Mouse (Mus musculus) heart, adult 2 months (tissue): Measurements from ENCODE around the gene Atp6v1a. TPM values are rescaled to one million over a fixed set of nuclear protein-coding genes. Genes with fewer than 3 reads are reported as not detected.

ENCODE experiments used
- DNase-seq, 2 experiments: peaks; one replicate each; pipeline ENCODE4 v3.0.0; 2021
- H3K27ac ChIP-seq: fragments of 200-600 bp; 2 replicates; pipeline ENCODE4 v1.8.1; 2022
- H3K27me3 ChIP-seq: fragments of 200-500 bp; 2 replicates; pipeline ENCODE4 v1.6.1; 2012; ENCODE audit warnings: mild to moderate bottlenecking, low read length, inconsistent platforms, mixed read lengths; ENCODE audit not compliant: control insufficient read depth, insufficient read depth
- H3K36me3 ChIP-seq: fragments of 200-500 bp; 2 replicates; pipeline ENCODE4 v1.6.1; 2012; ENCODE audit warnings: low read length, inconsistent platforms; ENCODE audit not compliant: control insufficient read depth, insufficient read depth
- H3K4me1 ChIP-seq: fragments of 200-500 bp; 2 replicates; pipeline ENCODE4 v1.6.1; 2011; ENCODE audit warnings: low read length; ENCODE audit not compliant: control insufficient read depth, insufficient read depth
- H3K4me3 ChIP-seq: fragments of 200-600 bp; 2 replicates; pipeline ENCODE4 v1.8.1; 2022
- H3K79me2 ChIP-seq: fragments of 200-500 bp; replicated peaks from 2 replicates; pipeline ENCODE4 v1.6.1; 2012; ENCODE audit warnings: mild to moderate bottlenecking, inconsistent platforms, low read length, moderate library complexity, mixed read lengths; ENCODE audit not compliant: control insufficient read depth, insufficient read depth
- H3K9ac ChIP-seq: fragments of 200-500 bp; 2 replicates; pipeline ENCODE4 v1.6.1; 2012; ENCODE audit warnings: low read depth, mild to moderate bottlenecking, control low read depth, inconsistent platforms, low read length, mixed read lengths
- CTCF ChIP-seq: fragments of 200-600 bp; IDR thresholded peaks from 2 replicates; pipeline ENCODE4 v1.8.1; 2022; ENCODE audit warnings: antibody characterized with exemption, mild to moderate bottlenecking, moderate library complexity
- EP300 ChIP-seq: fragments of 200-500 bp; IDR thresholded peaks from 2 replicates; pipeline ENCODE4 v1.6.1; 2011; ENCODE audit warnings: low read depth, low read length, control low read depth; ENCODE audit not compliant: insufficient read depth
- POLR2A ChIP-seq: fragments of 200-500 bp; IDR thresholded peaks from 2 replicates; pipeline ENCODE4 v1.6.1; 2011; ENCODE audit warnings: mild to moderate bottlenecking, low read depth, low read length, control low read depth; ENCODE audit not compliant: insufficient read depth
- WGBS: fragments of 180-500 bp; shearing (Covaris S2); methylation state at CpG from one replicate; pipeline ENCODE4 v1.1.7; 2018; 5-methylcytosine and 5-hydroxymethylcytosine counted together
- intact Hi-C: fragments of 180-260 bp; cut with DNase I; formaldehyde crosslinking; loops from one replicate; pipeline ENCODE4 v1.15.1; 2025
- polyA plus RNA-seq: library from polyadenylated mRNA; depleted of rRNA; stranded (reverse); fragments of >200 nt; gene quantifications from 2 replicates; pipeline ENCODE4 v1.2.3, GENCODE M21; 2012
- total RNA-seq, 2 experiments: library from RNA; stranded (reverse); gene quantifications; 2 replicates each; pipeline ENCODE4 v1.2.3; 2021

Atp6v1a gene
- total and polyA plus RNA-seq, 3 experiments: 8.3 to 25.3 (median 24.2) TPM

GRCm38 (mm10) chr16:44168990-44169389 lies 29.5 kb upstream of the Atp6v1a start:
- TF ChIP-seq CTCF: no peak
- TF ChIP-seq EP300: no peak
- no peak for TF ChIP-seq POLR2A
- intact Hi-C loops: no loop called here
- Histone ChIP-seq H3K36me3 (no peaks in the 10 kb centered on the region), H3K79me2 (no peaks in the 10 kb centered on the region; the same call in 1 of the 2 replicates), H3K27me3 (no peaks in the 10 kb centered on the region), H3K27ac (no peak overlapping the region), H3K9ac (no peak overlapping the region), H3K4me3 (no peak overlapping the region), H3K4me1 (no peaks in the 10 kb centered on the region)
- WGBS: 89% methylated on average over 4 of the region's 4 CpGs
- no peak for DNase-seq

GRCm38 (mm10) chr16:44165182-44165581 lies 25.7 kb upstream of the Atp6v1a start:
- intact Hi-C loops: no loop called here
- no peak overlapping the region for H3K27ac ChIP-seq
- no peaks in the 10 kb centered on the region for H3K4me1 ChIP-seq
- no peak overlapping the region for H3K4me3 ChIP-seq
- WGBS: 41% methylated on average over 3 of the region's 3 CpGs
- TF ChIP-seq POLR2A (no peak), EP300 (no peak), CTCF (no peak)
- no peak overlapping the region for H3K9ac ChIP-seq
- H3K36me3 ChIP-seq: no peaks in the 10 kb centered on the region
- H3K79me2 ChIP-seq: no peaks in the 10 kb centered on the region; the same call in 1 of the 2 replicates
- no peaks in the 10 kb centered on the region for H3K27me3 ChIP-seq
- no peak for DNase-seq

GRCm38 (mm10) chr16:44163831-44164230 lies 24.3 kb upstream of the Atp6v1a start:
- intact Hi-C loops: no loop called here
- TF ChIP-seq POLR2A (no peak), CTCF (no peak), EP300 (no peak)
- H3K79me2 ChIP-seq: no peaks in the 10 kb centered on the region; the same call in 1 of the 2 replicates
- H3K9ac ChIP-seq: no peak overlapping the region
- no peak for DNase-seq
- H3K4me3 ChIP-seq: no peak overlapping the region
- H3K27ac ChIP-seq: no peak overlapping the region
- H3K4me1 ChIP-seq: no peaks in the 10 kb centered on the region
- H3K36me3 ChIP-seq: no peaks in the 10 kb centered on the region
- WGBS: 92% methylated on average over 2 of the region's 2 CpGs
- H3K27me3 ChIP-seq: no peaks in the 10 kb centered on the region

DNA sequence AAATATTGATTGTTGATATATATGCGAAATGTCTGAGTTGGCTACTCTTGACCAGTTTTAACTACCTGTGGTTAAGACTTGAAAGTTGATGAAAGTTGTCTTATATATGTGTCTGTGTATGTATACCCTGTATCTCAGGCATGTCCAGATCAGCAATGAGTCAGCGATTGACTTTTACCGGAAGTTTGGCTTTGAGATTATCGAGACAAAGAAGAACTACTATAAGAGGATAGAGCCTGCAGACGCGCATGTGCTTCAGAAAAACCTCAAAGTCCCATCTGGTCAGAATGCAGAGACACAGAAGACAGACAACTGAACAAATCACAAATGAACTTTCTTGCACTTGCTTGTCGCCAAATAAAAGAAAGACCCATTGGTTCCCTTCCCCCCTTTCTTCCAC lies 19.8 kb upstream of the Atp6v1a start:
- intact Hi-C loops: no loop called here
- 75% methylated on average over 7 of the region's 7 CpGs for WGBS

GRCm38 (mm10) chr16:44154497-44155057 lies 15.1 kb upstream of the Atp6v1a start:
- DNase-seq: no peak
- H3K27ac ChIP-seq: no peak overlapping the region
- H3K79me2 ChIP-seq: no peaks in the 10 kb centered on the region
- no peak overlapping the region for H3K4me3 ChIP-seq
- intact Hi-C loops: no loop called here
- H3K36me3 ChIP-seq: no peaks in the 10 kb centered on the region
- no peaks in the 10 kb centered on the region for H3K27me3 ChIP-seq
- no peak for TF ChIP-seq POLR2A
- TF ChIP-seq CTCF: peak; percentile 43
- TF ChIP-seq EP300: no peak
- H3K4me1 ChIP-seq: peaks cover 1% of the 10 kb centered on the region
- WGBS: 63% methylated on average over 6 of the region's 6 CpGs
- no peak overlapping the region for H3K9ac ChIP-seq

More for the DNA sequence above, 19.8 kb upstream of the Atp6v1a start:
- Histone ChIP-seq H3K36me3 (no peaks in the 10 kb centered on the region), H3K27ac (no peak overlapping the region), H3K27me3 (no peaks in the 10 kb centered on the region), H3K9ac (no peak overlapping the region), H3K79me2 (no peaks in the 10 kb centered on the region), H3K4me3 (no peak overlapping the region), H3K4me1 (no peaks in the 10 kb centered on the region)
- no peak for DNase-seq
- TF ChIP-seq POLR2A: no peak
- no peak for TF ChIP-seq EP300
- TF ChIP-seq CTCF: no peak

- no peak overlapping the region for H3K9ac ChIP-seq
- peaks cover 1% of the 10 kb centered on the region for H3K4me1 ChIP-seq
- no peak overlapping the region for H3K4me3 ChIP-seq
- 91% methylated on average over 1 of the region's 1 CpGs for WGBS
- no peaks in the 10 kb centered on the region for H3K79me2 ChIP-seq
- no peaks in the 10 kb centered on the region for H3K36me3 ChIP-seq
- no peaks in the 10 kb centered on the region for H3K27me3 ChIP-seq
- TF ChIP-seq POLR2A (no peak), CTCF (peak; percentile 70)
- intact Hi-C loops: loop anchor here (10.0 kb wide), 1 partner anchor 216 kb away; no protein-coding TSS in a partner anchor
- no peak overlapping the region for H3K27ac ChIP-seq
- DNase-seq: no peak
Measured at GRCm38 (mm10) chr16:44149002-44149767, 9.7 kb upstream of the Atp6v1a start.
